Mouse (Mus musculus) heart, adult 2 months (tissue): ENCODE measurements around the gene Hist2h3b. TPM values are rescaled to one million over a fixed set of nuclear protein-coding genes. Genes with fewer than 3 reads are reported as not detected.

Experiments used
- DNase-seq, 2 experiments: peaks; one replicate each; pipeline ENCODE4 v3.0.0; 2021
- H3K27ac ChIP-seq: fragments of 200-600 bp; 2 replicates; pipeline ENCODE4 v1.8.1; 2022
- H3K27me3 ChIP-seq: fragments of 200-500 bp; 2 replicates; pipeline ENCODE4 v1.6.1; 2012; ENCODE audit warnings: mild to moderate bottlenecking, low read length, inconsistent platforms, mixed read lengths; ENCODE audit not compliant: control insufficient read depth, insufficient read depth
- H3K36me3 ChIP-seq: fragments of 200-500 bp; 2 replicates; pipeline ENCODE4 v1.6.1; 2012; ENCODE audit warnings: low read length, inconsistent platforms; ENCODE audit not compliant: control insufficient read depth, insufficient read depth
- H3K4me1 ChIP-seq: fragments of 200-500 bp; 2 replicates; pipeline ENCODE4 v1.6.1; 2011; ENCODE audit warnings: low read length; ENCODE audit not compliant: control insufficient read depth, insufficient read depth
- H3K4me3 ChIP-seq: fragments of 200-600 bp; 2 replicates; pipeline ENCODE4 v1.8.1; 2022
- H3K79me2 ChIP-seq: fragments of 200-500 bp; replicated peaks from 2 replicates; pipeline ENCODE4 v1.6.1; 2012; ENCODE audit warnings: mild to moderate bottlenecking, inconsistent platforms, low read length, moderate library complexity, mixed read lengths; ENCODE audit not compliant: control insufficient read depth, insufficient read depth
- H3K9ac ChIP-seq: fragments of 200-500 bp; 2 replicates; pipeline ENCODE4 v1.6.1; 2012; ENCODE audit warnings: low read depth, mild to moderate bottlenecking, control low read depth, inconsistent platforms, low read length, mixed read lengths
- CTCF ChIP-seq: fragments of 200-600 bp; IDR thresholded peaks from 2 replicates; pipeline ENCODE4 v1.8.1; 2022; ENCODE audit warnings: antibody characterized with exemption, mild to moderate bottlenecking, moderate library complexity
- EP300 ChIP-seq: fragments of 200-500 bp; IDR thresholded peaks from 2 replicates; pipeline ENCODE4 v1.6.1; 2011; ENCODE audit warnings: low read depth, low read length, control low read depth; ENCODE audit not compliant: insufficient read depth
- POLR2A ChIP-seq: fragments of 200-500 bp; IDR thresholded peaks from 2 replicates; pipeline ENCODE4 v1.6.1; 2011; ENCODE audit warnings: mild to moderate bottlenecking, low read depth, low read length, control low read depth; ENCODE audit not compliant: insufficient read depth
- WGBS: fragments of 180-500 bp; shearing (Covaris S2); methylation state at CpG from one replicate; pipeline ENCODE4 v1.1.7; 2018; 5-methylcytosine and 5-hydroxymethylcytosine counted together
- intact Hi-C: fragments of 180-260 bp; cut with DNase I; formaldehyde crosslinking; loops from one replicate; pipeline ENCODE4 v1.15.1; 2025
- polyA plus RNA-seq: library from polyadenylated mRNA; depleted of rRNA; stranded (reverse); fragments of >200 nt; gene quantifications from 2 replicates; pipeline ENCODE4 v1.2.3, GENCODE M21; 2012
- total RNA-seq, 2 experiments: library from RNA; stranded (reverse); gene quantifications; 2 replicates each; pipeline ENCODE4 v1.2.3; 2021

Hist2h3b gene
- total and polyA plus RNA-seq, 3 experiments = 5.2 to 18.3 (median 11.5) TPM

- TF ChIP-seq CTCF = no peak
- TF ChIP-seq POLR2A = no peak
- no peak for TF ChIP-seq EP300
- intact Hi-C loops = no loop called here
- H3K4me3 ChIP-seq = no peak overlapping the region
These were observed 8.2 kb upstream of the Hist2h3b start for GRCm38 (mm10) chr3:96260220-96260619.

DNA sequence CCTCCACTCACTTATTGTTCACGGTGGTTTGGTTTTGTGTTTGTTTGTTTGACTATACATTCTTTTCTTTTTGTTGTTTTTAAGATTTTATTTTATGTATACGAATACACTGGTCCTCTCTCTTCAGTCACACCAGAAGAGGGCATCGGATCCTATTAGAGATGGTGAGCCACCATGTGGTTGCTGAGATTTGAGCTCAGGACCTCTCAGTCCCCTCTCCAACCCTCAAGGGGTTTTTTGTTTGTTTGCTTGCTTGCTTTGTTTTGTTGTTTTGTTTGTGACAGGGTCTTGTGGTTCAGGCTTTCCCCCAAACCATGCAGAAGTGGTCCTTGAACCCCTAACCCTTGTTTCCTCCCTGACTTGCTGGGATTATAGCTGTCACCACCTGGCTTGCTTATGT lies 6.8 kb upstream of the Hist2h3b start:
- DNase-seq = no peak
- H3K9ac ChIP-seq = peak overlapping the region; percentile 82
- peaks cover 3% of the 10 kb centered on the region; the same call in 1 of the 2 replicates for H3K36me3 ChIP-seq
- H3K27me3 ChIP-seq = no peaks in the 10 kb centered on the region
- peaks cover 8% of the 10 kb centered on the region for H3K4me1 ChIP-seq
- intact Hi-C loops = loop anchor here (2.0 kb wide), 1 partner anchor 19 kb away; no protein-coding TSS in a partner anchor
- H3K27ac ChIP-seq = peak overlapping the region; percentile 98
- peak overlapping the region; percentile 80 for H3K4me3 ChIP-seq
- H3K79me2 ChIP-seq = no peaks in the 10 kb centered on the region
- TF ChIP-seq POLR2A (no peak), EP300 (no peak), CTCF (peak; percentile 14; the same call in 1 of the 2 replicates)
- 54% methylated on average over 3 of the region's 3 CpGs for WGBS

More at GRCm38 (mm10) chr3:96260220-96260619, 8.2 kb upstream of the Hist2h3b start:
- H3K79me2 ChIP-seq = no peaks in the 10 kb centered on the region
- WGBS = 88% methylated on average over 5 of the region's 5 CpGs
- DNase-seq = no peak
- H3K27ac ChIP-seq = no peak overlapping the region
- H3K4me1 ChIP-seq = peaks cover 10% of the 10 kb centered on the region
- peaks cover 3% of the 10 kb centered on the region; the same call in 1 of the 2 replicates for H3K36me3 ChIP-seq
- no peak overlapping the region for H3K9ac ChIP-seq
- no peaks in the 10 kb centered on the region for H3K27me3 ChIP-seq

- intact Hi-C loops = loop anchor here (2.0 kb wide), 1 partner anchor 20 kb away; no protein-coding TSS in a partner anchor
- peak; percentile 86 to 92 for DNase-seq
- 2% methylated on average over 19 of the region's 19 CpGs for WGBS
- H3K9ac ChIP-seq = peak overlapping the region; percentile 88
- peak overlapping the region; percentile 80 for H3K4me3 ChIP-seq
- H3K36me3 ChIP-seq = peaks cover 3% of the 10 kb centered on the region; the same call in 1 of the 2 replicates
- H3K79me2 ChIP-seq = no peaks in the 10 kb centered on the region
- no peak for TF ChIP-seq CTCF
- TF ChIP-seq POLR2A = peak; percentile 89
- TF ChIP-seq EP300 = peak; percentile 87; the same call in 1 of the 2 replicates
- peaks cover 8% of the 10 kb centered on the region for H3K4me1 ChIP-seq
- peak overlapping the region; percentile 98 for H3K27ac ChIP-seq
- H3K27me3 ChIP-seq = no peaks in the 10 kb centered on the region
These were observed 6.1 kb upstream of the Hist2h3b start for GRCm38 (mm10) chr3:96262216-96262875.

- under 1% methylated on average over 40 of the region's 40 CpGs for WGBS
- Histone ChIP-seq H3K79me2 (no peaks in the 10 kb centered on the region), H3K27ac (peak within 1 kb of the TSS; percentile 98), H3K4me1 (peaks cover 10% of the 10 kb centered on the region), H3K9ac (peak within 1 kb of the TSS; percentile 88), H3K4me3 (peak within 1 kb of the TSS; percentile 80), H3K27me3 (no peaks in the 10 kb centered on the region), H3K36me3 (peaks cover 3% of the 10 kb centered on the region; the same call in 1 of the 2 replicates)
- peak; percentile 100 for TF ChIP-seq POLR2A
- peak; percentile 85 for TF ChIP-seq CTCF
- peak; percentile 97 for TF ChIP-seq EP300
- peak; percentile 94 to 95 for DNase-seq
- intact Hi-C loops = loop anchor here (1.0 to 2.0 kb wide), 2 partner anchors 20 to 43 kb away; partner anchors contain the start of gene Hist2h2ac
These were observed 5.4 kb upstream of the Hist2h3b start, which contains the start of gene Hist2h4 for GRCm38 (mm10) chr3:96262979-96263550. Gene Hist2h4 (minus strand): TSS chr3:96263311.

GRCm38 (mm10) chr3:96263558-96264403 lies 4.7 kb upstream of the Hist2h3b start:
- peak; percentile 71 to 75 for DNase-seq
- intact Hi-C loops = loop anchor here (1.0 to 2.0 kb wide), 2 partner anchors 21 to 43 kb away; partner anchors contain the start of gene Hist2h2ac
- 6% methylated on average over 27 of the region's 27 CpGs for WGBS
- Histone ChIP-seq H3K4me3 (peak overlapping the region; percentile 80), H3K36me3 (peaks cover 3% of the 10 kb centered on the region; the same call in 1 of the 2 replicates), H3K27me3 (no peaks in the 10 kb centered on the region), H3K9ac (peak overlapping the region; percentile 71), H3K4me1 (peaks cover 11% of the 10 kb centered on the region), H3K27ac (peak overlapping the region; percentile 98), H3K79me2 (no peaks in the 10 kb centered on the region)
- TF ChIP-seq EP300 = no peak
- no peak for TF ChIP-seq POLR2A
- TF ChIP-seq CTCF = no peak; the same call in none of the 2 replicates
